Mouse (Mus musculus) gastrocnemius, postnatal 4 days (tissue): ENCODE measurements around the gene Ndufs2. TPM values are rescaled to one million over a fixed set of nuclear protein-coding genes. Genes with fewer than 3 reads are reported as not detected.
A peak's percentile ranks its signal among the peaks of the same experiment; 100 is the strongest.

Source experiments
- DNase-seq, 2 experiments: peaks; one replicate each; pipeline ENCODE4 v3.0.0; 2021 to 2022; ENCODE audit warnings: low spot score in 2 of 2, mixed read lengths in 2 of 2
- total RNA-seq, 2 experiments: library from RNA; stranded (reverse); gene quantifications; 2 replicates each; pipeline ENCODE4 v1.2.3; 2021

Gene Ndufs2
- total RNA-seq, 2 experiments from 2014 or later = 471 to 503 TPM

DNA sequence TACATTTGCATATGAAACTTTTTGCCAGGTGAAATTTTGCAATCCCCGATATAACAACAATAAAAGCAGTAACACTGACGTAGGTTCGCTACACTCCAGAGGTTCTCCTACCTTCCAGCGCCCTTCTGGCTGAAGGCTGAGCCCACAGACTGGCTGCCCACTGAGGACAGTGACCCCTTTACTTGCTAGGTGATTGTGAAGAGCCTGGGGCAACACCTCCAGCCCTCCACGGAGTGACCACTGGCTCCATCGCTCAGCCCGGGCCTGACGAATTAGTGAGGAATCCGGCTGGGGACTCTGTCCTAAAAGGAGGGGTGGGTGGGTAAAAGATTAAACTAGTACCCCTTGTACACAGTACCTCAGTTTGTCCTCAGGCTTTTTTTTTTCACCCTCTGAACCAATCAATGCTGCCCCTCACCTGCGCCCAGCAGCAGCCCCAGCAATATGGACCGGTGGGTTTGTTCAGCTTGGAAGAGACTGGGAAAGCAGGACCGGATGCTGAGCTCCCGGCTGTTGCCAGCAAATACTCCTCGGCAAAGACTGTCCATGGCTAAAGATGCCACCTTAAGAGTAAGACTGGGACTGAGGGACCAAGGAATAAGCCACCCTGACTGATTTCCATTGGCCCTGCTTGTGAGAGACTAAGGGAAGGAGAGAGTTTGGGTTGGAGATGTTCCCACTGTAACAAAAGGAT is 28.0 kb upstream of the Ndufs2 start:
- no peak for DNase-seq

DNA sequence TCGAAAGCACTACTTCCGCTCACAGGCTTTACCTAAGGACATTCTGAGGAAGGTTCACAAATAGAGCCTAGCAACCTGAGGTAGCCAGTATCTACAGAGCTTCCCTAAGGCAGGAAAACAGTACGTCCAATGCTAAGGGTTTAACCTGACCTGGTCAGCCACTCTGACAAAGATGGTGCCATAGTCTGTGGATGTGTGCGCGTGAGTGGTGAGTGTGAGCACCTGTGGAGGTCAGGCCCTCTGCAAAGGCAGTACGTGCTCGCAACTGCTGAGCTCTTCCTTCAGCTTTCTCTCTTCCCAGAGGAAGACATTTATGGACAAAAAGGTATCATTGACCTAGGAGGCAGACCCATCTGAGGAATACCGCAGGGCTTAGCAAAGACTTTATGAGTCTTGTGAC is 27.2 kb upstream of the Ndufs2 start:
- DNase-seq = no peak

DNA sequence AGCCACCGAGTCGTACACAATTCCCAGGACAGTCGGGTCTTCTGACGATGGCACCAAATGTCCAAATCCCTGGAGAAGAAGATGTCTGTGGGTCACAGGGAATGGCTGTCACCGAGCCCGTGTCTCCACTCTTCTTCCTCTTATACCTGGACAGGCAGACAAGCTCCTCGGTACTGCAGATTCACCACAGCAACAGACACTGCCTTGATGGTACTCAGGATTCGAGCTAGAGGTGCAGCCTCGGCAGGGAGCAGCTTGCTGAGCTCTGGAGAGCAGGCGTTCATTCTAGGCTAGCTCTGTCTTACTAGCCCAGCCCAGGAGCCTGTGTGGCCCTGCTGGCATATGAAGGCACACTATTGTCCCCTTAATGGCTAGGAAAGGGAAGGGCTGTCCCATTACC is 26.5 kb upstream of the Ndufs2 start:
- DNase-seq = no peak

DNA sequence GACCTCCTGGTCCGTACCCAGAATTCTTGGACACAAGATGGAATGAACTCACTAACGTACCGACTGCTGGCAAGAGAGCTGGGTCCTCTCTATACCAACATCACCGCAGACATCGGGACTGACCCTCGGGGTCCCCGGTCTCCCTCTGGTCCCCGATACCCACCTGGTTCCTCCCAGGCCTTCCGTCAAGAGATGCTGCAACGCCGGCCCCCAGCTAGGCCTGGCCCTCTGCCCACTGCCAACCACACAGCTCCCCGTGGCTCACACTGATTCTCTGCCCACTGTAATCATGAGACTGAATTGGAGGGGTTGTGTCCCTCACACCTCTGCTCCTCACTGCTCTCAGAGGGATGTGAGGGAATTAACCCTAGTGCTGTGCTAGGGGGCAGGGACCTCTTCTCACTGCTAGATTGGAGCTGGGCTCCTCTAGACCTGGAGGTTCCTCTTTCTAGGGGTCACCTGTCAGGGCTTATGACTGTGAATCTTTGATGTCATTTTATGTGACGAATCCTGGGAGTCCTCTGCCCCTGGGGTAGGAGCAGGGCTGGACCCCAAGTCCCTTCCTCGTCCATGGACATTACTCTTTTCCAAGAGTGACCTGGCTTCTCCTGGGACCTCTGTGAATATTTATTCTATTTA is 25.0 kb upstream of the Ndufs2 start:
- DNase-seq = no peak

DNA sequence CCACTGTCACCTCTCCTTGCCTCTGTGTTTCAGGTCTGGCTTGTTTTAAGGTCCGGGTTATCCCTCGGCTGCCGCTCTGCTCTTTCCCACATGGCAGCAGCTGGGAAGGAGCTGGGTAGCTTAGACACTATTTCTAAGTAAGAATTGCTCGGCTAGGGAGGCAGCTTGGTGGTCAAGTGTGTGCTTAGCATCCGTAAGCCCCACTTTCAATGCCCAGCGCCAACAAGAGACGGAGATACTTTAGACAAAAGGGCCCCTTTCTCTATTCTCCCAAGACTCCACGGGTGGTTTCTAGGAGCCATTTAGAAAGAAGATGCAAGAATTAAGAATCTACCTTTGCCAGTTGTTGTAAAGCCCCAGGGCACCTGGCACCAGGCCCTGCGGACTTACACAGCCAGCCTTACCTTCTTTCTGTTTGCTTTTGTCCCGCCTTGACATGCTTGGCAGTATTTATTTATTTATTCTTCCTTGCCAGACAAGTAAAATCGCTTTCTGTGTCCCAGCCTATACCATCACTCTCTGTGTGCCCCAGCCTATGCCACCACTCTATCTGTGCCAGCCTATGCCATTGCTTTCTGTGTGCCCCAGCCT is 24.1 kb upstream of the Ndufs2 start:
- DNase-seq = no peak

DNA sequence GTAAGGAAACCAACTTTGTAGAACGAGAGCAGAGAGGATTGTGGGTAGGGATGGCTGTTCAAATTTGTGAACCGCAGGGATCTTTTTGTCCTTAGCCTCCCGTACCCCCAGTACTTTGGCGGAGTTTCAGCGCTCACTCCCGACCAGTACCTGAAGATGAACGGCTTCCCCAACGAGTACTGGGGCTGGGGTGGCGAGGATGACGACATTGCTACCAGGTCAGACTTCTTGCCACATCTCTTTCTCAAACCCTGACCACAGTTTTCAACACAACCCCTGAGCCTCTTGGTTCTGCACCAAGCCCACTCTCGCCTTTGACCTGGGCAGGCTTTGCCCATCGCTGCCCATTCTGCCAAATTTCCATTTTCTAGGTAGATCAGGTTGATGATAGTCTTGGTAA is 23.0 kb upstream of the Ndufs2 start:
- DNase-seq = no peak

DNA sequence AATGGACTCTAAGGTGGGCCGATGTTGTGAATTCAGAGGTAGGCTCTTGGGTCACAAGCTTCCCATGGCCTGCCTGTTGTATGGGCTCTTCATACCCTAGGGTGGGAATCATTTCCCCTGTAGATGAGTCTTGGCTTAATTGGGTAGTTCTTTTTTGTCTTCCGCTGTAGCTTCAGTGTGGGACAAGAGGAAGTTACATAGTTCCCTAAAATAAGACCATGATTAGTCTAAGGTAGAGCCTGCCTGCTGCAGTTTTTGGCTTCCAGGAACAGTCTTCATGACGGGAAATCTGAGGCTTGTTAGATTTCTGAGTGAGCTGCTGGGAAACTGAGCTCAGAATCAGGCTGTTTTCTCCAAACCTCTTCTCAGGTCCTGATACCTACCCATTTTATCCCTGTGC is 20.9 kb upstream of the Ndufs2 start:
- DNase-seq = no peak

DNA sequence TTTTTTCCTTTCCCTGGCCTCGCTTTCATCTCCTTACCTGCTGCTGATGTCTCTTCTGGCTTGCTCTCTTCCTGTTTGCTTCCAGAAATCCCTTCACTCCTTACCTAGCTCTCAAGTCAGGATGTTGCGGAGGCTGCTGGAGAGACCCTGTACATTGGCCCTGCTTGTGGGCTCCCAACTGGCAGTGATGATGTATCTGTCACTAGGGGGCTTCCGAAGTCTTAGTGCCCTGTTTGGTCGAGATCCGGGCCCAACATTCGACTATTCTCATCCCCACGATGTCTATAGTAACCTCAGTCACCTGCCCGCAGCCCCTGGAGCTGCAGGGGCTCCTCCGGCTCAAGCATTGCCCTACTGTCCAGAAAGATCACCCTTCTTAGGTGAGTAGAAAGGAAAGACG is 20.4 kb upstream of the Ndufs2 start:
- no peak for DNase-seq

DNA sequence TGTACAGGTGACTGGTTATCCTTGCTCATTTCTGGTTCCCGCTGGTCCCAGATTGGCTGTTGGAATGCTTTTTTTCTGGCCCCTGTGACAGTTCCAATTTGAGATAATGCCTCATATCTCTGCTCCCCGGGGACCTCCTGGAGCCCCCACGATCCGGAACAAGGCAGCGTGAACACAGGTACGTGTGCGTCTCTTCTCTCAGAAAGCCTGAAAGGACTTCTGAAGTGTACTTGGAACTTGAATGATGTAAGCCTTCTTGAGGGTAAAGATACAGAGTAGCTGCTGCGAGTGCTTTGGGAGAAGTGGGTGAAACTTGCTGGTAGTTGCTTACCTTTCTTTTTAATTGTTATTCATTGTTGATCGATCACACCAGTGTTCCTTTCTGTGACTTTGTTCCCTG is 20.0 kb upstream of the Ndufs2 start:
- DNase-seq = no peak

DNA sequence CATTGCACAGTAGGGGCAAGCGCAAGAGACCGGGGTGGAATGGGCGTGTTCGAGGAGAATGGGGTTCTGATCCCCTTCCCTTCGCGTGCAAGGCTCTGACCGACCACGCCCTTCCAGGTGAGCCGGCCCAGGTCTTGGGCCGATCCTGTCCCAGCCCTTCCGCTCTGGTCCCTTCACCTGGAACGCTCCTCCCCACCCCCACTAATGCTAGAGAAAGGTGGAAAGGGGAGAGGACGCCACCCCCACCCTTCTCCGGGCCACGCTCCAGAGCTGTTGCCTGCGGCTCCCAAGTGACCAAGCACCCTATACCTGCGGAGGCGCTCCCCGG is 19.3 kb upstream of the Ndufs2 start:
- no peak for DNase-seq

DNA sequence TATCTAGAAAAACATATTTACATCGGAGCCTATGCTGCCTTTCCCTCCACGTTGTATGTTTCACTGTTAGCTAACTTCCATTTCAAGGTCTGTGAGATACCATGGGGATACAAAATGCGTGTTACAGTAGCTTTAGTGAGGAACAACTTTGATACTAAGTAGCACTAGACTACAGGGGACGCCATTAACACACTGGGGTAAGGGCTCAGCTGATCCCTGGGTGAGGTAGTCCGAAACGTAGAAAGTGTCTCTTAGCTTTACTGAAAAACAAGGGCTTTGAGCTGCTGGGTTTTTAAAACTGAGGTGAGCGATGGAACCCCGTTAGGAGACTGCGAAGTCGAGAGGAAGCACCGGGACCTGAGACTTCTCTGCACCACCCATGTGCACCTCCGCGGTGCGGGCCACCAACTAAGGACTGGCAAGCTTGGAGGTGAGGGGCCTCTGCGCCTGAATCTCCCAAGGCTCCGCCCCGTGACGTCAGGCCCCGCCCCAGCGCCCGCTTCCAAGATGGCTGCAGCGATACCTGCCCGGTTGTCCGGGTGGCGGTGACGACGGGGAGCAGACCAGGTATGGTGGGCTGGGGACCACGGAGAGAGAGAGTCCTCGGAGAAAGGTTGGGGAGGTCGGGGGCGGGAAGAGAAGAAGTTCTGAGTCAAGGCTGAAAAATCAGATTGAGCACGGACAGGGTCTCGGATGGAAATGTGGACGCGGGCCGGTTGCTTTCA is 18.8 kb upstream of the Ndufs2 start, which contains the start of gene B4galt3:
Gene B4galt3 (plus strand): TSS at position 481 of the 725 bp plus-strand sequence.
- peak; percentile 93 to 95 for DNase-seq

DNA sequence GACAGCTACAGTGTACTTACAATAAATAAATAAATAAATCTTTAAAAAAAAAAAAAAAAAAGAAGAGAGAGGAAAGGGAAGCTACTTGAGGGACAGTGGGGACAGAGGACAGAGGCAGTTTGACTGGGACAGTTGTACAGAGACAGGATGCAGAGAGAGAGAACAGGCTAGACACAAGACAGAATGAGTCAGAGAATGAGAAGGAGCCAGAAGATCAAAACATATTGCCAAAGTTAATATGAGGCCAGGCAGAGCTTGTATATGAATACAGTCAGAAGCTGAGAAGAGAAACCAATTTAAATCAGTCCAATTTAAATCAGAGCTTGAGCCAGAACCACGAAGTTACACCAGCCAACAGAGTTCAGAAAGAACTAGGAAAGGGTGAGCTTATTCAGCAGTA is 17.2 kb upstream of the Ndufs2 start:
- DNase-seq = no peak

DNA sequence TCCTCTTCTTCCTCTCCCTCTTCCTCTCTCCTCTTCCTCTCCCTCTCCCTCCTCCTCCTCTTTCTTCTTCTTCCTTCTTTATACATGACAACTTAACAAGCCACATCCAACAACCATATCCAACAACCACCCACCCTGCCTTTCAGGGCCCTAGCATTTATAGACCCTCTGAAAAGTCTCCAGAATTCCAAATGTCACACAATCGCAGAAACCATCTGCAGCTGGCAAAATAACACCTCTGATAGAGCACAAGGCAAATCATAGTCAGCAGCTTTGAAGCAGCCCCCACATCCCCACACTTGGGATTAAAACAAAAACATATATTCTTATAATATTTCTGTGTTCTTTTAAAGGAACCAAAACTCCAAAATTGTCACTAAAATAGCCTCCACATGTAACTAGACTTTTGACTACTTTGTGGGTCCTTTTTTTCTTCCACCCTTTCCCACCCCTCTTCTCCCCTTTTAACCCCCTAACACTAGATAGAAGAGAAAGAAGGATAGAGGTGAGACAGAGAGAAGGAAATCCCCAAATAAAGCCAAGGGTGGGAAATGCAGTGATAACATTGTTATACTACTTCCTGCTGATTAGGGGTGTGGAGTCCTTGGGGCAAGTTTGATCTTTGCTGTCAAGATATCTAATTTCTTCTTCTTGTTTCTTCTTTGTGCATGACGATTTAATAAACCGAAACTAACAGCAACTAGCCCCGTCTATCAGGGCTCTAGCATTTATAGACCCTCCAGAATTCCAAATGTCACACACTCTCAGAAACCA is 15.0 kb upstream of the Ndufs2 start:
- no peak for DNase-seq

DNA sequence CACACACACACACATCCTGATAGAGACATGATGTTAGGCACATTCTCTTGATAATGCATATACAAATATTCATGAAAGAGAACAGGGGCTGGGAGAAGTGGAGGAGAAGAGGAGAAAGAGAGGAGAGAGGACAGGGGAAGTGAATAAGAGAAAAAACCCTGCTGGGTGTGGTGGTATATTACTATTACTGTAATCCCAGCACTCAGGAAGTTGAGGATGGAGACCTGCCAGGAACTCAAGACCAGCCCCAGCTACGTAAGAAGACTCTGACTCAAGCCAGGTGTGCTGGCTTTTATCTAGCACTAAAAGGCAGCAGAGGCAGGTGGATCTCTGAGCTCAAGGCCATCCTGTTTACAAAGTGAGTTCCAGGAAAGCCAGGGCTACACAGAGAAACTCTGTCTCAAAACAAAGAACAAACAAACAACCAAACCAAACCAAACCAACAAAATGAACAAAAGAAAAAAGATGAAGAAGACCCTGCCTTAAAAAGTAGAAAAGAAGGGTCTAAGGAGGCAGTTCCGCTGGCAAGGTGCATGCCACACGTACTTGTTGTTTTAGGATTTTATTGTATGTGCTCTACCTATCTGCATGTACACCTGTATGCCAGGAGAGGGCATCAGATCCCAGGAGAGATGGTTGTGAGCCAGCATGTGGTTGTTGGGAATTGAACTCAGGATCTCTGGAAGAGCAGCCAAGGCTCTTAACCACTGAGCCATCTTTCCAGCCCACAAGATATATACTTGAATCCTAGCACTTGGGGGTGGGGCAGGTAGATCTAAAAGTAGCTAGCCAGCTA is 12.7 kb upstream of the Ndufs2 start:
- DNase-seq = no peak

DNA sequence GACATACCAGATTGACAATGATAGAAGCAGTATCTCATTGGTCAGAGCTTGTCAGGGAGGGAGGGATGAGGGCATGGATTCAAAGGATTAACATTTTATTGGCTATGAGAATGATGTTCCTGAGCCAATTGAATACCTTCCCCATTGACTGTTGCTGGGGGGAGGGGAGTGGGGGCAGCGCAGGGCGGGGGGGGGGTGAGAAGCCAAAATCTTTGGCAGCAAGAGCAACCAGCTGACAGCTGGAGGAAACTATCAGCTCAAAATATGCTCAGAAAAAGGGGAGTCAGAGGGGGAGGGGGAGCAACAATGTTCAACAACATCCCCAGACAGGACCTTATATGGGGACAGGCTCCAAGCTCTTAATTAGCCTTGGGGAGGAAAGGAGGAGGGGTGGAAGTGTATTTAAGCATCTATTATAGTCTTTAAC is 12.0 kb upstream of the Ndufs2 start:
- DNase-seq = peak in 1 of 2 experiments; percentile 56

DNA sequence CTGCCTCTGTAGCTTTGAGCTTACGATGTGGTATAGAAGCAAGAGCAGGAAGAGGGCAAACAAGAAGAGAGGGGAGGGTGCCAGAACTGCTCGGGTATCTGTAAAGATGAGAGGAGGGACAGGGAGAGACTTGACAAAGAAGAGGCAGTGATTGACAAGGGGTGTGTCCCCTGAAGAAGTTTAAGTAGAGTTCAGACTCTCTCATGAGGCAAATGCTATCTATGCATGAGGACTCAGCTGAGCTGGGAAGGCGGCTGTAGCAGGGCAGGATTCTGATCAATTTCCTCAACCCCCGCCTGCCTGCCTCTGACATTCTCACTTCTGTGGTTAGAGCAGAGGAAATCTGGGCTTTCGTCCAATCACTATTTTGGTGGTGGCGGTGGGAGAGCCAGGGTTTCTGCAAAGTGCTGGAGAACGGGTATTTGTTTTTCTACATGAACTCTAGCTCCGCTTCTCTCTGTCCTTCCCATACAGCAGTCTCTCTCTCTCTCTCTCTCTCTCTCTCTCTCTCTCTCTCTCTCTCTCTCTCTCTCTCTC is 11.5 kb upstream of the Ndufs2 start:
- peak in 1 of 2 experiments; percentile 75 for DNase-seq

DNA sequence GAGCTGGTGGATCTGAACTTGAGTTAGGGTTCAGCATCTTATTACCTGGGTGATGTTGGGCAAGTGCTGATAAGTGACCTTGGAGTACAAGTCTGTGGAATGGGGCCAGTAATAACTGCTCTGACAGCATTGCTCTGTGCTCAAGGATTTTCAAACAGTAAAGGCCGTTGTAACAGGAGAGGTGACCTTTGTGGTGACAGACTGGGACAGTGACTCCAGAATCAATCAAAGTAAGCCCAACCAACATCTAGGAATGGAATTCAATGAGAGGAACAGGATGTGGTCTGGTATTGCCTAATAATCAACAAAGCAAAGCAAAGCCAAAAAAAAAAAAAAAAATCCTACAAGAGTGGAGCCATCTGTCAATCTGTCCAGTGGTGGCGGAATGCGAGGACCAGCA is 9.1 kb upstream of the Ndufs2 start:
- no peak for DNase-seq

DNA sequence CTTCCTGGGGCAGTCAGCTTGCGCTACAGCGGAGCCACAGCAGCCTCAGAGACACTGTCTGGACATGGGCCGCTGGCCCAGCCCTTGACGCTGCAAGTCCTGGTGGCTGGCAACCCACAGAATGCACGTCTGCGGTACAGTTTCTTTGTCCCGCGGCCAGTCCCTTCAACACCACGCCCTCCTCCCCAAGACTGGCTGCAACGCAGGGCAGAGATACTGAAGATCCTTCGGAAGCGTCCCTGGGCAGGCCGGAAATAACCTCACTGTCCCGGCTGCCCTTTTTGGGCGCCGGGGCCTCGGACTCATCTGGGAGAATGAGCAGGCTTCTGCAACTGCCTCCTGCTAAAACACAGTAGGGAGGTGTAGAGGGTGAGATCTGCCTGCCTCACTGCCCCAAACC is 7.7 kb upstream of the Ndufs2 start:
- no peak for DNase-seq

DNA sequence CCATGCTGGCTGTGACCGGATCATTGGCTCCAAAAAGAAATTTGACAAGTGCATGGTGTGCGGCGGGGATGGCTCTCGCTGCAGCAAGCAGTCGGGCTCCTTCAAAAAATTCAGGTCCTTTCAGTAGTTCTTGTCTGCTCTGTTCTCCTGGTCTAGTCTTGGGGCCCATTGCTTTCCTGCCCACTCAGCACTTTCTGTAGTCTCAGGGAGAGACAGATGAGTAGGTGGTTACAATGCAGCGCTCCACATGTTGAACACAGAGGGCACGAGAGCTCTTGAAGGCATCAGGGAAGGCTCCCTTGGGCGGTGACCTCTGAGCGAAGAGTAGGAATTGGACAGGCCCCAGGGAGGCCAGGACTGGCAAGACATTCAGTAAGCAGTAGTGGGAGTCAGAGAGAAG is 6.6 kb upstream of the Ndufs2 start:
- DNase-seq = no peak

DNA sequence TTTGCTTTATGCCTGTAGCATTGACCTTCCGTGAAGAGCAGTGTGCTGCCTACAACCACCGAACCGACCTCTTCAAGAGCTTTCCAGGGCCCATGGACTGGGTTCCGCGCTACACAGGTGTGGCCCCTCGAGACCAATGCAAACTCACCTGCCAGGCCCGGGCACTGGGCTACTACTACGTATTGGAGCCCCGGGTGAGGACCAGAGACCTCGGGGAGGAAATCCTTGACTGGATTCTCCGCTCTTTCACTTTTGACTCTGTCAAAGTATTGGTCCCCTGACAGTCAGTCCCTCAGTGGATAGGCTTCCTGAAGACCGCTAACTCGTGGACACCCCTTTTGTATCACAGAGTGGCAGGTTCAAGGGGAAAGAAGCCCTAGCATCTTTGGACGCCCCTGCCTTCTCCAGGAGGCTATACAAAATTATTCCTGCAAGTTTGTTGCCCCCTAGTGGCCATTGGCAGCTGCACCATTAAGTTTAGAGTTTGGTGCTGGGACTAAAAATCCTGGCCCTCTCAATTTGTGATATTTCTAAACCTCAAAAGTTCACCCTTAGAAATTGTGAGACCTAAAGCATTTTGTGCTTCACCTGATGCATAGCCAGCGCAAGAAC is 5.9 kb upstream of the Ndufs2 start:
- DNase-seq = peak in 1 of 2 experiments; percentile 62
